Mouse (Mus musculus) liver, embryonic 15.5 days (tissue): Measurements from ENCODE around the gene Vac14. TPM values are rescaled to one million over a fixed set of nuclear protein-coding genes. Genes with fewer than 3 reads are reported as not detected.

ENCODE experiments used
- ATAC-seq: fragments of 200-750 bp; cut with Nextera tagmentation; 2 replicates; pipeline ENCODE4 v1.8.0; 2017; ENCODE audit warnings: moderate number of reproducible peaks, mild to moderate bottlenecking, moderate library complexity; ENCODE audit not compliant: insufficient read depth
- H3K27ac ChIP-seq: fragments of 300-500 bp; sonication (generic); replicated peaks from 2 replicates; pipeline ENCODE4 v1.5.1; 2015; ENCODE audit warnings: mild to moderate bottlenecking, inconsistent platforms
- H3K27me3 ChIP-seq: fragments of 300-500 bp; sonication (generic); 2 replicates; pipeline ENCODE4 v1.6.1; 2015; ENCODE audit warnings: mild to moderate bottlenecking, inconsistent platforms
- H3K36me3 ChIP-seq: fragments of 300-500 bp; sonication (generic); replicated peaks from 2 replicates; pipeline ENCODE4 v1.6.1; 2015; ENCODE audit warnings: moderate library complexity, mild to moderate bottlenecking, inconsistent platforms
- H3K4me1 ChIP-seq: fragments of 300-500 bp; sonication (generic); replicated peaks from 2 replicates; pipeline ENCODE4 v1.6.1; 2015; ENCODE audit warnings: inconsistent platforms
- H3K4me2 ChIP-seq: fragments of 300-500 bp; sonication (generic); 2 replicates; pipeline ENCODE4 v1.6.1; 2015; ENCODE audit warnings: moderate library complexity, mild to moderate bottlenecking, inconsistent platforms
- H3K4me3 ChIP-seq: fragments of 300-500 bp; sonication (generic); replicated peaks from 2 replicates; pipeline ENCODE4 v1.5.1; 2015; ENCODE audit warnings: mild to moderate bottlenecking, inconsistent platforms
- H3K9ac ChIP-seq: fragments of 300-500 bp; sonication (generic); 2 replicates; pipeline ENCODE4 v1.6.1; 2015; ENCODE audit warnings: moderate library complexity, mild to moderate bottlenecking, inconsistent platforms
- H3K9me3 ChIP-seq: fragments of 300-500 bp; sonication (generic); replicated peaks from 2 replicates; pipeline ENCODE4 v1.6.1; 2016; ENCODE audit warnings: inconsistent platforms
- WGBS: fragments of 180-500 bp; shearing (Covaris S2); methylation state at CpG from one replicate; pipeline ENCODE4 v1.1.7; 2015; ENCODE audit warnings: mixed read lengths; ENCODE audit not compliant: insufficient replicate concordance; 5-methylcytosine and 5-hydroxymethylcytosine counted together
- polyA plus RNA-seq: library from polyadenylated mRNA; unstranded; fragments of >200 nt; fragmentation: Nextera tagmentation; extraction: Ambion mirVana; gene quantifications from 2 replicates; pipeline ENCODE4 v1.2.1, GENCODE M21; 2015

Gene Vac14
- polyA plus RNA-seq, 1 experiment from 2014 or later, result 12.5 TPM

DNA sequence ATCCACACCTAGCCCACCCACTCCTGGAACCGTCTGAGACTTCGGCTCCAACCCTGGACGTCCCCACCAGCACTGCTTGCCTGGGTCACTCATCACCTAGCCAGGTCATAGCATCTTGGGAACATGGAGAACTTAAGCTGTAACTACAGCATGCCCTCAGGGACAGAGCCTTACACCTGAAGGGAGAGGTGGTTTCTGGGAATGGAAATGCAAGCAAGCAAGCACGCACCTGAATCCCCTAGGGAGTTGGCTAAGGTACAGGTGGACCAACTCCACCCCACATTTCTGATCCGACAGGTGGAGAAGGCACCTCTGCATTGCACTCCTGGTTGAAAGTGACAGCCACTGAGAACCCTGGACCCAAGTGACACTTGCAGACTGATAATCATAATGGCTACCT lies 133.1 kb downstream of the Vac14 start:
- H3K4me3 ChIP-seq, result no peak overlapping the region
- no peaks in the 10 kb centered on the region for H3K4me1 ChIP-seq
- H3K36me3 ChIP-seq, result no peaks in the 10 kb centered on the region
- no peaks in the 10 kb centered on the region for H3K9me3 ChIP-seq
- no peaks in the 10 kb centered on the region for H3K27me3 ChIP-seq
- WGBS, result 66% methylated on average over 5 of the region's 5 CpGs
- no peak overlapping the region for H3K9ac ChIP-seq
- no peak overlapping the region for H3K4me2 ChIP-seq
- no peak overlapping the region for H3K27ac ChIP-seq
- no peak for ATAC-seq

DNA sequence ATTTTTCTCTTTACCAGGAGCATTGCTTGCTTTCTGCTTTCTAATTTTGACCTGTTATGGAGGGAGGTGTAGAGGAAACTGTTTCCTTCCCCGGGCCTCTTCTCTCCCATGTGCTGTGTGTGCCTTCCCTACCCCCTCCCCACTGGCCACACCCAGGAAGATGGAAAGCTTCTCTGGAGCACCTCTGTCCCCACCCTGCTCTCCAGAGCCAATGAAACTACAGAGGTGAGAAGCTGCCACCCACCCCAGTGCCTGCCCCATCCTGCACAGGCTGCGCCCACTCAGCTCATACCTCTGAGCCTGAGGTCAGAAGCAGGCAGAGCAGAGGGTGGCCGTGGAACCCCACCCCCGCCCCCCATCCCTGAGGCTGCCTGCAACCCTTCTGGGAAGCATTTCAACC lies 136.3 kb downstream of the Vac14 start:
- Histone ChIP-seq H3K27me3 (no peaks in the 10 kb centered on the region), H3K4me2 (no peak overlapping the region), H3K27ac (no peak overlapping the region), H3K4me3 (no peak overlapping the region), H3K4me1 (no peaks in the 10 kb centered on the region), H3K9me3 (no peaks in the 10 kb centered on the region), H3K9ac (no peak overlapping the region), H3K36me3 (no peaks in the 10 kb centered on the region)
- no peak for ATAC-seq
- 42% methylated on average over 4 of the region's 4 CpGs for WGBS

DNA sequence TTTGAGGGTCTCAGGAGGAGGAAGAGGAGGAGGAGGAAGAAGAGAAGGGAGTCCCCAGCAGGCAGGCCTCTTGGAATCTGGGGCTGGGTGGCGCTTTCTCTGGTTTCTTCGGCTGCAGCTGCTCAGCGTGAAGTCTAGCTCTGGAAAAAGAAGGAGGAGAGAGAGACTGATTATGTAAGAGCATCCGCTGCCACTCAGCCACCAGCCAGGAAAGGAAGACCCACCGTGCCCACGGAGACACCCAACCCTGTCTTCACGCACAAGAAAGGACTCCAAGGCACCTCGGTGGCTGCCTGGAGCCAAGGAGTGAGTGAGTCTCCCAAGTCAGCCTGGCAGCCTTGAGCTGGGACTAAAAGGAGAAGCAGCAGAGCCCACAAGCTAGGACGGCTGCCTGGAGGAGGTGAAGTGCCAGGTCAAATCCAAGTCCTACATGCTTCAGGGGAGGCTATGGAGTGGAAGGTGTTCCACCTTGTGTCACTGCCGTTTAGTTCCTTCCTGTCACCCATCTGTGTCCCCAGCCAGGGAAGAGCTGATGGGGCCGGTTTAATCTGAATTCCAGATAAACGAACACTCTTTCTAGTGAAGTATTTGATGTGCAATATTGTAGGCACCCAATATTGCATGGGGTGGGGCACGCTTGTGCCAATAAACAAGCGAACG lies 137.3 kb downstream of the Vac14 start:
- Histone ChIP-seq H3K4me1 (no peaks in the 10 kb centered on the region), H3K36me3 (no peaks in the 10 kb centered on the region), H3K27ac (no peak overlapping the region), H3K9me3 (no peaks in the 10 kb centered on the region), H3K4me2 (no peak overlapping the region), H3K9ac (no peak overlapping the region), H3K27me3 (no peaks in the 10 kb centered on the region), H3K4me3 (no peak overlapping the region)
- no peak for ATAC-seq
- 51% methylated on average over 15 of the region's 15 CpGs for WGBS

DNA sequence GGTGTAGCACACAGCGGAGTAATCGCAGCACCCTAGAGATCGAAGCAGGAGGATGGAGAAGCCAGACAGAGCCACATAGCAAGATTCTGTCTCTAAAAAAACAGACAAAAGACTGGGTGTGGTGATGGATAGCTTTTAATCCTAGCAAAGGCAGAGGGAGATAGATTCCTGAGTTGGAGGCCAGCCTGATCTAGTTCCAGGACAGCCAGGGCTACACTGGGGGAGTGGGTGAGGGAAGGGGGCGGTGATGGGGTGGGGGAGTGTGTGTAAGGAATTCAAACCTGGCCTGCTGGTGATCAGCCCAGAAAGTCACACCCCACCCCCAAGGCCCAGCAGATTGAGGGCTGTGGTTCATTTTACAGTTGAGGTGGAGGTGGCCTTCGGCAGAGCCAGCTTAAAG lies 137.8 kb downstream of the Vac14 start:
- Histone ChIP-seq H3K27me3 (no peaks in the 10 kb centered on the region), H3K4me3 (no peak overlapping the region), H3K4me1 (no peaks in the 10 kb centered on the region), H3K9ac (no peak overlapping the region), H3K4me2 (no peak overlapping the region), H3K9me3 (no peaks in the 10 kb centered on the region), H3K27ac (no peak overlapping the region), H3K36me3 (no peaks in the 10 kb centered on the region)
- WGBS, result 72% methylated on average over 5 of the region's 5 CpGs
- no peak for ATAC-seq

DNA sequence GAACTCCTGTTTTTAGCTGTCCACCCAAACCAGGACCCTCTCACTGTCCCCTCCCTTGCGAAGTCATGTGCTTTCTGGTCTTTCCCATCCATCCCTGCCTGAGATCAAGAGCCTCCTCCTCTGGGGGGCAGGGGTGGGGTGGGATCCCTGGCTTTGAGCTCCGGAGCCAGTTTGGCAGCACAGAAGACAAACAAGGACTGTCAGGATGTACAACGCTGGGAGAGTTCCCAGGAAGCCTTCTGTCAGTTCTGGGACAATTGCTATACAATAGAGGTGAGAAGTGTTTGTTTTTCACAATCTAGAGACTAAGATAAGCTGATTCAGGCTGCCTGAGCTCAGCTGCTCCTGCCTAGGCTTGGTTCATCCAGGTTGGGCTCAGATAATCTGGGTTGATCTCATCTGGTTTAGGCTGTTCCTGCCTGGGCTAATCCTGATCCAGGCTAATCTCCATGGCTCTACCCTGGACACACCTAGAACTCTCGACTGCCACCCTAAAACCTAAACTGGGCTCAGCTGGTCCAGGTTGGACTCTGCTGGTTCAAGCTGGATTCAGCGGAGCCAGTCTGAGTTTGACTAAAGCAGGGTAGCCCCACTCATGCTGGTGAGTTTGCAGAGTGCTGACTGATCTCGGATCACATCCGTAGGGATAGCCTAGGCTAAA lies 142.0 kb downstream of the Vac14 start:
- no peak overlapping the region for H3K4me2 ChIP-seq
- H3K27me3 ChIP-seq, result no peaks in the 10 kb centered on the region; the same call in 1 of the 2 replicates
- no peak for ATAC-seq
- H3K27ac ChIP-seq, result no peak overlapping the region
- no peaks in the 10 kb centered on the region for H3K4me1 ChIP-seq
- H3K9ac ChIP-seq, result no peak overlapping the region
- H3K4me3 ChIP-seq, result no peak overlapping the region
- no peaks in the 10 kb centered on the region for H3K9me3 ChIP-seq
- WGBS, result 52% methylated on average over 7 of the region's 7 CpGs
- H3K36me3 ChIP-seq, result no peaks in the 10 kb centered on the region

DNA sequence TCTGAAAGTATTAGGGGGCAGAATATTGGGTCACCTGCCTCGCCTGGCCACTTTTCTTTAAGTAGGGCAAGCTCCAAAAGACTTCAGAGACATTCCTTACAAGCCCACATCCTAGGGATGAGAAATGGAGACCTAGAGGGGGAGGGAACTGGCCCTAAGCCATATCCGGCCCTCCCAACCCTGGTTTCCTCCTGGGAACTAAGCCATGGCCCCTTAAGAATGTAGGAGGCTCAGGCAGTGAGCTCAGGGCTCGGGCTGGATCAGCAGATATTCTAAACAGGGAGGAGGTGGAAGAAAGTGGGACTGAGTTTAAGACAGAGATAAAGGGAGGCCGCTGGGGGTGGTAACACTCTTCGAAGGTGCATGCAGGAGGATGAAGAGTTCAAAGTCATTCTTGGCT lies 142.8 kb downstream of the Vac14 start:
- no peak overlapping the region for H3K9ac ChIP-seq
- ATAC-seq, result no peak
- no peak overlapping the region for H3K4me2 ChIP-seq
- no peaks in the 10 kb centered on the region for H3K36me3 ChIP-seq
- no peaks in the 10 kb centered on the region for H3K4me1 ChIP-seq
- H3K27ac ChIP-seq, result no peak overlapping the region
- no peak overlapping the region for H3K4me3 ChIP-seq
- H3K27me3 ChIP-seq, result no peaks in the 10 kb centered on the region; the same call in 1 of the 2 replicates
- no peaks in the 10 kb centered on the region for H3K9me3 ChIP-seq
- WGBS, result 37% methylated on average over 5 of the region's 5 CpGs

DNA sequence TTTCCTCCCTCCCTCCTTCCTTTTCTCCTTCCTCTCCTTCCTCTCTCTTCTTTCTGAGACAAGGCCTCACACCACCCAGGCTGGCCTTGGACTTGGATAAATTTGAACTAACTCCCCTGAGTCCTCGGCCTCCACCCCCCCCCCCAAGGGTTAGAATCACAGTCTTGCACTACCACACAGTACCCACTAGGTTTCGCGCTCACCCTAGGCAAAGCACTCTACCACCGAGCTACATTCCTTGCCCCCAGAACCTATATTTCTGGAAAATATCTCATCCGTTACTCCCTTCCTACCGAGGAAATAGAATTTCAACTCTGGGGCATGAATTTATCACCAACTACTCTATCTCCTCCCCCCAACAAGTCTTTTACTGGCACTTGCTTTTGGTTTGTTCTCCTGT lies 143.6 kb downstream of the Vac14 start:
- Histone ChIP-seq H3K27me3 (no peaks in the 10 kb centered on the region; the same call in 1 of the 2 replicates), H3K36me3 (no peaks in the 10 kb centered on the region), H3K9me3 (no peaks in the 10 kb centered on the region), H3K27ac (no peak overlapping the region), H3K4me1 (no peaks in the 10 kb centered on the region), H3K4me3 (no peak overlapping the region), H3K9ac (no peak overlapping the region), H3K4me2 (no peak overlapping the region)
- no peak for ATAC-seq
- 57% methylated on average over 6 of the region's 6 CpGs for WGBS

DNA sequence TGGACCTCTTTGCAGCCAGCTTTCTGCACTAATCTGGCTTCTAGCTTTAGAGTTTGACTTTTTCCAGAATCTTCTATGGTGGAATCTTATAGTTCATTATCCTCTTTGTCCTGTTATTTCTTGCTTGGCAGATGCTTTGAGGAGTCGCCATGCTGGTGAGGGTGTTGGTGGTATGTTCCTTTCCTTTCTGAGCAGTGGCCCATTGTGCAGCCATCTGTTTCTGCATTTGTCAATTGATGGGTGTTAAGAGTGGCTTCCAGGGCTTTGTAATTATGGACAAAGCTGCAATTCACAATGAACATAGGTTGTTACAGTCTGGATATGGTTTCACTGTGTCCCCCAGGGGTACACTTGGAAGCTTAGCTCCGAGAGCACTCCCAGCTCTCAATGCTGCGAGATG lies 146.3 kb downstream of the Vac14 start:
- H3K4me1 ChIP-seq, result no peaks in the 10 kb centered on the region
- H3K9me3 ChIP-seq, result no peaks in the 10 kb centered on the region
- no peak for ATAC-seq
- no peaks in the 10 kb centered on the region for H3K36me3 ChIP-seq
- H3K4me3 ChIP-seq, result no peak overlapping the region
- 58% methylated on average over 3 of the region's 3 CpGs for WGBS
- H3K27ac ChIP-seq, result no peak overlapping the region
- no peak overlapping the region for H3K9ac ChIP-seq
- H3K27me3 ChIP-seq, result no peaks in the 10 kb centered on the region; the same call in 1 of the 2 replicates
- no peak overlapping the region for H3K4me2 ChIP-seq

DNA sequence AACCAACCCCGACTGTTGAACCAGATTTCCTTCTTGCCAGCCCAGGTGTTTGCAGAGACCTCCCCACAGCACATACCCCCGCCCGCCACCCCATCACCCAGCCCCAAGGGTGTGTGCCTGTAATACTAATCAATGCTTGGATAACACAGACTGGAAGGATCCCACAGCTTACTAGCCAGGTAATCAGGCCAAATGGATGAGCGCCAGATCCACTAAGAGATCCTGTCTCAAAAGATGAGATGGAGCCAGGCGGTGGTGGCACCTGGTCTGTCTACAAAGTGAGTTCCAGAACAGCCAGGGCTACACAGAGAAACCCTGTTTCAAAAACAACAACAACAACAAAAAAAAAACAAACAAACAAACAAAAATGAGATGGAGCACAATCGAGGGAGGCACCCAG lies 148.9 kb downstream of the Vac14 start:
- no peaks in the 10 kb centered on the region for H3K36me3 ChIP-seq
- ATAC-seq, result no peak
- no peak overlapping the region for H3K27ac ChIP-seq
- no peak overlapping the region for H3K4me3 ChIP-seq
- H3K9ac ChIP-seq, result no peak overlapping the region
- WGBS, result 69% methylated on average over 6 of the region's 6 CpGs
- H3K9me3 ChIP-seq, result no peaks in the 10 kb centered on the region
- no peak overlapping the region for H3K4me2 ChIP-seq
- H3K27me3 ChIP-seq, result no peaks in the 10 kb centered on the region; the same call in 1 of the 2 replicates
- H3K4me1 ChIP-seq, result no peaks in the 10 kb centered on the region

Other genes starting within 250 kb of the Vac14 start
- gene Mtss1l, start 102.9 kb downstream of the Vac14 start, polyA plus RNA-seq, result 1.0 and 1.3 TPM in 2 replicates
- 0.23 TPM in 1 of 2 replicates, not detected in the other for gene Il34, start 187.3 kb downstream of the Vac14 start, polyA plus RNA-seq
- 28.3 and 30.7 TPM in 2 replicates for gene Cog4, start 228.0 kb downstream of the Vac14 start, polyA plus RNA-seq
- gene Sf3b3, start 228.2 kb downstream of the Vac14 start, polyA plus RNA-seq, result 56.9 and 58.3 TPM in 2 replicates